Mouse (Mus musculus) cerebellum, adult 2 months (tissue): ENCODE measurements around the gene Cfap61. TPM values are rescaled to one million over a fixed set of nuclear protein-coding genes. Genes with fewer than 3 reads are reported as not detected.

Experiments used
- DNase-seq, 2 experiments: peaks; one replicate each; pipeline ENCODE4 v3.0.0; 2021
- H3K27ac ChIP-seq: fragments of 200-500 bp; 2 replicates; pipeline ENCODE4 v1.5.1; 2012; ENCODE audit warnings: low read length, control low read depth, inconsistent platforms; ENCODE audit not compliant: insufficient read depth
- H3K27me3 ChIP-seq: fragments of 200-500 bp; 2 replicates; pipeline ENCODE4 v1.6.1; 2012; ENCODE audit warnings: inconsistent platforms, mild to moderate bottlenecking, low read length, moderate library complexity; ENCODE audit not compliant: control insufficient read depth, insufficient read depth
- H3K4me1 ChIP-seq: fragments of 200-500 bp; 2 replicates; pipeline ENCODE4 v1.6.1; 2011; ENCODE audit warnings: low read length; ENCODE audit not compliant: control insufficient read depth, insufficient read depth
- H3K4me3 ChIP-seq: fragments of 200-500 bp; replicated peaks from 2 replicates; pipeline ENCODE3; 2011; ENCODE audit warnings: mild to moderate bottlenecking, low read depth, low read length, control low read depth; ENCODE audit not compliant: insufficient read depth
- CTCF ChIP-seq: fragments of 200-500 bp; IDR thresholded peaks from 2 replicates; pipeline ENCODE4 v1.5.1; 2011; ENCODE audit warnings: low read depth, mild to moderate bottlenecking, control low read depth, low read length, moderate library complexity, borderline replicate concordance; ENCODE audit not compliant: insufficient read depth
- POLR2A ChIP-seq: fragments of 200-500 bp; IDR thresholded peaks from 2 replicates; pipeline ENCODE4 v1.6.1; 2011; ENCODE audit warnings: low read length, control low read depth, borderline replicate concordance; ENCODE audit not compliant: insufficient read depth
- WGBS: fragments of 180-500 bp; shearing (Covaris S2); methylation state at CpG from one replicate; pipeline ENCODE4 v1.1.7; 2018; 5-methylcytosine and 5-hydroxymethylcytosine counted together
- polyA plus RNA-seq: library from polyadenylated mRNA; depleted of rRNA; stranded (reverse); fragments of >200 nt; gene quantifications from 2 replicates; pipeline ENCODE4 v1.2.3, GENCODE M21; 2012

Cfap61 gene
- polyA plus RNA-seq, 1 experiment = 1.0 TPM

DNA sequence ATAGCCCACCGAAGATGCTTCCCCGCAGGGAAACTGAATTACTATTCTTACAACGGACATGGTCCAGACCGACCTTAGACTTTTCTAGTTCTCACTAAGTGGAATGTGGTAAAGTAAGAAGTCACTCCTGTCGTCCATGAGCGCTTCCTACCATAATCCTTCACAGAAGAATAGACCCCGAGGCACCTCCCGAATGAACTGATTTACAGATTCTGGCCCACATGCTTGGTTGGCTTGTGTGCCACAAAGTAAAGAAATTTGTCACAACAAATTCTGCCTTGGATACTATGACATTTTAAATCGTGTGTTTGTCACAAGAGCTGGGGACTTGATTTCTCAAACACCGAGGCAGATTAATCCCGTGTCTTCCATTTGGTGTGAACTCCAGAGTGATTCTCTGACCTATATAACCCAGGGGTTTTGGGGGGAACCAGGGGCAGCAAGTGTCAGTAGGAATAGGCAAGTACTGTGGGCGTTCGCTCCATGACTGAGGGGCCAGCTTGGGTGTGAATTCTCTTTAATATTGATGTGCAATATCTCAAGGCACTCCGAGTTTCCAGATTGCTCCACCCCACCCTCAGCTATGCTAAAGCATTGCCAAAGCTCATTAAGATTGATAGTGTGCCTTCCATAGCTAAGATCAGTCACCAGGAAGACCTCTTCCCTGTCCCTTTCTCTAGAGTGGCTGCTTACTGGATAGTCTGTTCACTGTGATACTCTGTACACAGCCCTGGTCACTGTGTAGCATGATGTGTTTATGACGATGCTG is 214.8 kb downstream of the Cfap61 start:
- Histone ChIP-seq H3K27me3 (no peaks in the 10 kb centered on the region), H3K4me3 (no peak overlapping the region), H3K4me1 (no peaks in the 10 kb centered on the region), H3K27ac (no peak overlapping the region)
- 72% methylated on average over 15 of the region's 15 CpGs for WGBS
- TF ChIP-seq CTCF (no peak), POLR2A (no peak)
- no peak for DNase-seq

DNA sequence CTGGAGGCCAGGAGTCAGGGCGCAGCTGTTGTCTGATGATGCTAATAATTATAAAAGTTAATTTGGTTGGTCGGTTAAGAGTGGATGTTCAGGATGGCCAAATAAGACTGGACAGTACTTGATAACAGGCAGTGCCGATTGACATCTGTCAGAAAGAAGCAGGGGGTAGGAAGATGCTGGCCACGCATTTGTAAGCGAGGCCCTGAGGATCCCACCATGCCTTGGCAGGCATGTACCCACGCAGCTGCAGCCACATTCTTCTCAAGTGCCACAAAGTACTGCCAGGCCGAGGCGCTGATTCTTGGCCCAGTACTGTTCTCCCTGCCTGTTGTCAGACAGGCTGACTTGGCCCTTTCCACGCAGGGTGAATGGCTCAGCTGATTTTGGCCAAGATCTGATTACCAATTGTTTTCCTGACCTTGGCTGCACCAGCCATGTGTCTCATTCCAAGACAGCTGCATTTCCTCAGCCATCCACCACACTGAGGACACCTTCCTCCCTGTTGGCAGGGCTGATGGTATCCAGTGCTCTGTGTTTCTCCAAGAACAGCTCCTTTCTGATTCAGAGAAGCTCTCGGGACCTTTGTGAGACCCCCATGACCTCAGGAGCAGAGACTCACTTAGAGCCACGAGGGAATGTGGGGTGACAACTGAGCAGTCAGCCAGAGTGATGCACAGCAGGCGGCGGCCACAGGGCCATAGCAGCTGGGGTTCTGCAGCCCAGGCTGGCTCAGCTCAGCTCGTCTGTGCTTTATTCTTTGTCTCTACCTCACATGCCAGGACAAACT is 233.6 kb downstream of the Cfap61 start:
- no peak for DNase-seq
- WGBS = 35% methylated on average over 14 of the region's 14 CpGs
- TF ChIP-seq CTCF (no peak), POLR2A (no peak)
- Histone ChIP-seq H3K27me3 (no peaks in the 10 kb centered on the region), H3K4me1 (no peaks in the 10 kb centered on the region), H3K27ac (no peak overlapping the region), H3K4me3 (no peak overlapping the region)

- Histone ChIP-seq H3K4me1 (no peaks in the 10 kb centered on the region), H3K4me3 (no peak overlapping the region), H3K27me3 (no peaks in the 10 kb centered on the region; the same call in 1 of the 2 replicates), H3K27ac (no peak overlapping the region)
- no peak for DNase-seq
- TF ChIP-seq POLR2A (no peak), CTCF (no peak)
- 91% methylated on average over 7 of the region's 7 CpGs for WGBS
Measured at GRCm38 (mm10) chr2:146169492-146169891, 234.9 kb downstream of the Cfap61 start.

DNA sequence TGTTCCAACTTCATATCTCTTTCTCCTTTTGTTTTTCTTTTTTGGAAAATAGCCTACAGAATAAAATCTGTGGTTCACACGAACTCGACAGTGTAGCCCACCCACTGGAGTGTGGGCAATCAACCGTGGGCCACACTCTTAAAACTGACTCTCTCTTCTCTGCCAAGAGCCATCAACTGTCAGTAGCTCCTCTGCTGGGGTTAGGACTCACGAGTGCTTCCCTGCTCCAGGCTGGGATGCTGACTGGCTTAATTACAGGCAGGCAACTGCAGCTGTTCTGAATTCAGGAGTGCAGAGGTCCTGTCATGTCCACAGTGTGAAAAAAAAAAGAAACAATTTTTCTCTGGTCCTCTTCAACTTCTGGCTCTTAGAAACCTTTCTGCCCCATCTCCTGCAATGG is 237.5 kb downstream of the Cfap61 start:
- Histone ChIP-seq H3K27ac (no peak overlapping the region), H3K4me1 (no peaks in the 10 kb centered on the region), H3K27me3 (no peaks in the 10 kb centered on the region; the same call in 1 of the 2 replicates), H3K4me3 (no peak overlapping the region)
- no peak for TF ChIP-seq CTCF
- no peak for TF ChIP-seq POLR2A
- no peak for DNase-seq
- 27% methylated on average over 4 of the region's 4 CpGs for WGBS

- Histone ChIP-seq H3K27me3 (no peaks in the 10 kb centered on the region; the same call in 1 of the 2 replicates), H3K4me3 (no peak overlapping the region), H3K27ac (no peak overlapping the region), H3K4me1 (no peaks in the 10 kb centered on the region)
- DNase-seq = no peak
- WGBS = 29% methylated on average over 7 of the region's 7 CpGs
- TF ChIP-seq POLR2A (no peak), CTCF (no peak)
Measured at GRCm38 (mm10) chr2:146174173-146174572, 239.6 kb downstream of the Cfap61 start.

DNA sequence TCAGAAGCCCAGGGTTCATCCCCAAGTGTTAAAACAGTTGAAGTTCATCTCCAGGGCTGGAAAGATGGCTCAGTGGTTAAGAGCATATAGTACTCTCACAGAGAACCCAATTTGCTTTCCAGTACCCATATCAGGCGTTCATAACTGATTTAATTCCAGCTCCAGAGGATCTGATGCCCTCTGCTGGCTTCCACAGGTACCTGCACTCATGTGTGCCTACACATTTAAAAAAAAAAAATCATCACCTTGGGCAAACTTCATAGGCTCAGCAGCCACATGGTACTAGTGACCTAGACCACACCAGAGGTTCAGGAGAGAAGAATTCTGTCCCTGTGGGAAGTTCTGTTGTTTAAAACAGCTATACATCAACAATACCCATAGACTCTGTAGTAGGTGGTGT is 244.1 kb downstream of the Cfap61 start:
- 95% methylated on average over 1 of the region's 1 CpGs for WGBS

GRCm38 (mm10) chr2:146183830-146184793 is 249.5 kb downstream of the Cfap61 start:
- Histone ChIP-seq H3K4me3 (no peak overlapping the region), H3K27ac (no peak overlapping the region), H3K27me3 (no peaks in the 10 kb centered on the region), H3K4me1 (peaks cover 3% of the 10 kb centered on the region; the same call in 1 of the 2 replicates)
- WGBS = 18% methylated on average over 24 of the region's 24 CpGs
- TF ChIP-seq POLR2A = no peak
- TF ChIP-seq CTCF = no peak
- no peak for DNase-seq

More for the DNA sequence above, 244.1 kb downstream of the Cfap61 start:
- no peak overlapping the region for H3K4me3 ChIP-seq
- DNase-seq = no peak
- H3K4me1 ChIP-seq = no peaks in the 10 kb centered on the region; the same call in 1 of the 2 replicates
- no peaks in the 10 kb centered on the region; the same call in 1 of the 2 replicates for H3K27me3 ChIP-seq
- no peak overlapping the region for H3K27ac ChIP-seq
- TF ChIP-seq CTCF (no peak), POLR2A (no peak)
